Mouse (Mus musculus): Measurements from ENCODE around the gene Nova2.

Gene Nova2

DNA sequence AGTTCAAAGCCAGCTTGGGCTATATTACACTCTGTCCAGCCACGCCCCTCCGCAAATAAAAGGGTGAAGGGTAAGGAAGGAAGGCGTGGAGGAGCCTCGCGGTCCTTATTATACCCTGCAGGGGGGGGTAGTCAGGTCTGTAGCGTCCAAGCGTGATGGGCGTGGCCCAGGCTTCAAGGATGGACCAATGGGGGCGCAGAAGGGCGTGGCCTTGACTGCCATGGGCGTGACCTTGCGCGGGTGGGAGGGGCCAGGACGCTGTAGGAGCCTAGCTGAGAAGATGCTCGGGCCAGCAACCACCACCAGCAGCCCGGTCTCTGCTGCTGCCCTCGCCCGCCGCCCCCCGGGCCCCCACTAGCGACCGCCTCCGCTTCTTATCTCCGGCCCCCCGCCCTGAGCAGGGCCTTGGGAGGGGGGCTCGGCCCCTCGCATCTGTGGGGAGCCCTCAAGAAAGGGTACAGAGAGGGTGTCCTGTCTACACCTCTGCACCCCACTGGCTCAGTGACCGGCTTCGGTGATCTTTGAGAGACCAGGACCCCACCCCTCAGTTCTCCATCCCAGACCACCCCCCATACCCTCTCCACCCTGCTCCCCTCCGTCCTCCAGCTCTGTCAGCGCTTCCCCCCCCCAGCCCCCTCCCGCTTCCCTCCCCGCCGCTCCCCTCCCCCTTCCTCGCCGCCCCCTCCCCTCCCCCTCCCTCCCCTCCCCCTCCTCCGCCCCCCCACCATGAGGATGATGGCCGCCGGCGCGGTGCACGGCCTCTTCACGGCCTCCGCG, at the start of gene Nova2:
TSS of gene Nova2 (plus strand) at position 727 of the 777 bp plus-strand sequence.
- DNase-seq (ENCODE audit: inconsistent ontology term) = peak; percentile 88

DNA sequence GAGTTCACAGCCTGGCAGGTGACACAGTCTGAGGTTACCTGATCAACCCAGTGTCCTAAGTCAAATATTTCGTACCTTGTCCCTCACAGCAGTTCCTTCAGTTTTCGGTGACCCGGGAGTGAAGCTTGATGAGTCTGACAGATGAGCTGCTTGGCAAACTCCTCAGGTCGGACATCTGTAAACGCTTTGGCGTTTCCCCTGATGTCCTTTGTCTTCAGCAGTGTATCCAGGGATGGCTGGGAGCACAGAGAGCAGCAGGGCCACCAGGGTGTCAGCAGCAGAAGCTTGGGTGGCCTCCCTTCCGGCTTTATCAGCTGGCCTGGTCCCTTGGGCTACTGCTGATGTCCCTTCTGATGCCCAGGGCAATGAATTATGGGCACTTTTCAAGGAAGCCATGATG, 47.0 kb upstream of the Nova2 start:
- DNase-seq (ENCODE audit: inconsistent ontology term) = no peak

DNA sequence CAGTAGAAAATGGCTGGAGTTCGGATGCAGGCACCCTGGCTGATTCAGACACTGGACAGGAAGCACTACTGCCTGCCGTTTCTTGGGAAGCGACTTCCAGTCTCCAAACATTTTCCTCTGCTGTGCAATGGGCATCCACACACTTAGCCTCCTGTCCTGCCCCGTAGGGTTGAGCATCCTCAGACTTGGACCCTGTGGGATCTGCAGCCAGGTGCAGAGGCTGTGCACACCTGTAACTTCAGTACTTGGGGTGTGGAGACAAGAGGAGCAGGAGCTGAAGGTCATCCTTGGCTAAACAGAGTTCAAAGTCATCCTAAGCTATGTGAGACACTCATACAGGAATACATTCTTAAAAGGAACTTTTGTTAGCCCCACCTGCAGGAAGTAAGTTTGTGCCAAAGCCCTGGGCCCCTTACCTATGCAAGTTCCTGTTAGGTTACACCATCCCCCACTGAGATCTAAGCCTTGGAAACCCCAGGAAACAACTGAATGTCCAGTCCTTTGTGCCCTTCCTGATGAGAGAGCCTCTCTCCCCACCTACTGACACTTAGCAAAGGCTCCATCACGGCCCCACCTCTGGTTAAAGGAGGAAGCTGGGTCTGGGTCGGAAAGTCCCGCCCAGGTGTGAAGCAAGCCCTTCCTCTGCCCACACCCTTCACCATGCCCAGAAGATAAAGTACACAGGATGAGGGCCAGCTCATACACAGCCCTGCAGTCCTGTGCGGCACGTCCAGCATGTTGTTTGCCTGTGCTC, 41.5 kb upstream of the Nova2 start:
- no peak for DNase-seq (ENCODE audit: inconsistent ontology term)

DNA sequence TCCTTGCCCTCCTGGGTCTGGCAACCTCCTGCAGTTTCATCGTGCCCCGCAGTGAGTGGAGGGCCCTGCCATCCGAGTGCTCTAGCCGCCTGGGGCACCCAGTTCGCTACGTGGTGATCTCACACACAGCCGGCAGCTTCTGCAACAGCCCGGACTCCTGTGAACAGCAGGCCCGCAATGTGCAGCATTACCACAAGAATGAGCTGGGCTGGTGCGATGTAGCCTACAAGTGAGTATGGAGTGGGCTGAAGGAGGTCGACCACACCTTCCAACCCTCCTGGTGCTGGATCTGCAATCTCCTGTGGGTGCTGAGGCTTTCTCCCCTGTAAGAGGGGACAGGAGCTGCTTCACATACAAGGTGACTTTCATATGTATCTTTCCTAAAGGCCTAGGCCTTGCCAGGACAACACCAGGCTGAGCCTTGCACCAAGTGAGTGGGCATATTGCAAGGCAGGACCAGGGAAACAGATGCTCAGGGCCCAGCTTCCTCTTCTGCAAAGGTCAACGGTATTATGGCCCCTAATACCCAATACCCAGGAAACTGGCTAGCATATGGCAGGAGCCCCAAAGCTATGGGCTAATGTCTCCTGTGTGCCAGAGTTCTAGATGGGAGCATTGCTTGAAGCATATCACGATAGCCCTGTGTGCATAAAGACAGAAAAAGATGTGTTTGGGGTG, 40.8 kb upstream of the Nova2 start:
- no peak for DNase-seq (ENCODE audit: inconsistent ontology term)

DNA sequence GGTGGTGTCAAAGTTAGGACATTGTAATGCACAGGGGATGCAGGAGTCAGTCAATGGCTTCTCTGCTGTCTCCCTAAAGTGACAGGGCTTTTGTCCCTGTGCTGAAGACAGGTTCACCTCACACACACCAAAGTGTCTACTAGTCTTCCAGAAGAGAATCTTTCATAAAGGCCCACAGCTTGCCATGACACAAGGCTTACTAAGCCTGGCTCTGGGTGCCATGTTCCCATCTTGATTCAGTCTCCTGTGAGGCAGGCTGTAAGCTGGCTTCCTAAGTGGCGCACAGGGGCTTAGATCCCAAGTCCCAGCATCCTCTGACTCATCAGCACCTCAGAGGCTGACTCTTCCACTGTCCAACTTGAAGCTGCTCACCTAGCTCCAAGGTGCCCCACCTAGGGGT, 38.7 kb upstream of the Nova2 start:
- no peak for DNase-seq (ENCODE audit: inconsistent ontology term)

DNA sequence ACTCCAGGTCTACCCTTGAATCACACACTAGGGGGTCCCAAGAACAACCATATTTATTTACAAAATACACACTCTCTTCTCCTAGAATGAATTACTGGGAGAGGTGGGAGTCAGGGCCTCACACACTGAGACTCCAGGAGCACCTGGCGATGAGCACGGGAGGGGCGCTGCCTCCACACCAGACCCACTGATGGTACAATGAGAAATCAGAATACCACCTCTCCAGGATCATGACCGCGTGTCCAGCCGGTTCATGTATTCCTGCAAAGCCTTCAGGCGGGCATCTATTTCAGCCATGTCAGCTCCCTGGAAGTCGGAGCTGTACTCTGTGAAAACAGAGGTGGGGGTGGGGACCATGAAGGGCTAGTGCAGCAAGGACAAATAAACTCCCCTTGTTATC, 34.8 kb upstream of the Nova2 start:
- DNase-seq (ENCODE audit: inconsistent ontology term) = no peak

DNA sequence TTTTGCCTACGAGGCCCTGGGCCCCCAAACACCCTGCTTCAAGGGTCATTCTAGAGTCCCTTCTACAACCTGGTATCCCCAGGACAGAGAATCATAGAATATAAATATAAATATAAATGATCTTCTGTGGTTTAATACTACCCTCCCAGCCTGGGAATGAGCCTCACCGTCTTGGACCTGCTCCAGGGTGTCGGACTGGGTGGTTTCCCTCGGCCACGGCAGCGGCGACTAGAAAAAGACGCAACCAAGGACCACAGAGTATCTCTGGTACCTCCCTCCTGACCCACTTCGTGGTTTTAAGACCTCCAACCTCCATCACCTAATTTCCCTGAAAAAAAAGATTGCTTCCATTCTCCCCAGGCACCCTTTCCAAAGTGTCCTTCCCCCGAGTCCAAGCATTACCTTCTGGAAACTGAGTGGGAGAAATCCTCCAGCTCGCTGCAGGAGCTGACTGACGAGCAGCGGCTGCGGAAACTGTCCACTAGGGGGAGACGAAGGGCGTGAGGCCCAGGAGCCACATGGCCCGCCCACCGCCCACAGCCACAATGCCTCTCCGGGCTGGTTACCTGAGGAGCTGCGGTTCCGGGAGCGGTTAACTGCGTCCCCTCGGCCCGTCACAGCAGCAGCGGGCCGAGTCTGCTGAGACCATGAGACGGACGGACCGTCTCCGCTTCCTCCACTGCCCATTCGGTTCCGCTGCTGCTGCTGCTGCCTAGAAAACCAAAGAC, 33.7 kb upstream of the Nova2 start:
- DNase-seq (ENCODE audit: inconsistent ontology term) = peak; percentile 81

DNA sequence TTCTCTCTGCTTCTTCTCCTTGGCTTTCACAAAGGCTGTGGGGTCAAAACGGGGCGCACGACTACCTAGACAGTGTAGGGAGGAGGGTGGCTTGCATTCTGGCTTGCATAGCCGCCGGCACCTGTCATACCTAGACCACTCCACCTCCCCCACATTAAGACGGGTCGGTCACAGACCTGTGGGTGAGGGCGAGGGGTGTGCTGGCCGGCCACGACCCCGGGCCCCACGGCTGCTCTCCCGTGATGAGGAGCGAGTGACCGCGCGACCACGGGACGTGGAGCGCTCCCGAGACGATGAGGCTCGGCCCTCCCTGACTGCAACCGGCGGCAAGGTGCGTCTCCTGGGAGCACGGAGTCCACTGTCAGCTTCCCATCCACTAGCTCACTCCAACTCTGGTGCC, 32.7 kb upstream of the Nova2 start:
- DNase-seq (ENCODE audit: inconsistent ontology term) = no peak

DNA sequence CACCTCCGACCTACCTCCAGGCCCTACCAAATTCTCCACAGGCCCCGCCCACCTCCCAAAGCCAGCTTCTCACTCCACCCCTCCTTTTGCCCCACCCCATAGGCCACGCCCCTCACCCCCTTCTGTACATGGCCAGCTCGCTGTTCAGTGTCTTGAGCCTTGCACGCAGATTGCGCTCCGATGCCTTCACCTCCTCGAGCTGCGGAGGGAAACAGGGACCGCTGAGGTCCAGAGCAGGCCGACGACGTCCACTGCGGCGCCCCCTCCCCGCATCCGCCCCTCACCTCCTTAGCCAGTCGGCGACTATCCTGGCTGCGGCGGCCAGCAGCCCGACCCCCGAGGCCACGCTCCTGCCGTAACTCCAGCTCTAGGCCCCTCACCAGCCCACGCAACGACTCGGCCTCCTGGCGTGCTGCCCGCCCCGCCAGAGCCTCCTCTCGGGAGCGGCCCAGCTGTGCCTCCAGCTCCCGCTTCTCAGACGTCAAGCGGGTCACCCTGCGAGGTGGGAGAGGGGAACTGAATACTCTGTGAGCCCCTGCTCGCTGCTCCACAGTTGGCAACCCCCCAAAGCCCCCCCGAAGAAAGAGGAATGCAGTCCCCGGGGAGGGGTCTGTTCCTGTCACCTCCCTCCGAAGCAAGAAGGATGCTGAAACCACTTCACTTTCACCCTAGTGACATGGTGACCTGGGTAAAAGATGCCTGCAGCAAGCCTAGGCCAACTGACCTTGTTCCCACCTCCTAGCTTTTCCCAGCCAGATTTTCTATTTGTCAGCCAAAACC, 31.8 kb upstream of the Nova2 start:
- peak; percentile 63 for DNase-seq (ENCODE audit: inconsistent ontology term)

DNA sequence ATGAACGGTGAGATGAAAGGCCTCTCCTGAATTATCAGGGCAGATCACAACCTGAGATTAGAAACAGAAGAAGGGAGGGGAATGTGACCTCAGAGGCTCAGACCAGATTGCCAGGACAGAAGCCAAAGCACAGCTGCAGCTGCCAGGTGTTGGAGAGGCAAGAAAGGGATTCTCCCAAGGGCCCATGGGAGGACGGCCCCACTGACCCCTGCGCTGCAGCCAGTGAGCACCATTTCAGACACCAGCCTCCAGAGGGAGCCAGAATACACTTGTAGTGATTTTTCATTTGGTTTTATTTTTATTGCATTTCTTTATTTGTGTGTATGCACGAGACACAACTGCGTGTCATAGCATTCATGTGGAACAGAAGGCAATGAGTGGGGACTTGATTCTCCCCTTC, 29.2 kb upstream of the Nova2 start:
- DNase-seq (ENCODE audit: inconsistent ontology term) = peak; percentile 27

DNA sequence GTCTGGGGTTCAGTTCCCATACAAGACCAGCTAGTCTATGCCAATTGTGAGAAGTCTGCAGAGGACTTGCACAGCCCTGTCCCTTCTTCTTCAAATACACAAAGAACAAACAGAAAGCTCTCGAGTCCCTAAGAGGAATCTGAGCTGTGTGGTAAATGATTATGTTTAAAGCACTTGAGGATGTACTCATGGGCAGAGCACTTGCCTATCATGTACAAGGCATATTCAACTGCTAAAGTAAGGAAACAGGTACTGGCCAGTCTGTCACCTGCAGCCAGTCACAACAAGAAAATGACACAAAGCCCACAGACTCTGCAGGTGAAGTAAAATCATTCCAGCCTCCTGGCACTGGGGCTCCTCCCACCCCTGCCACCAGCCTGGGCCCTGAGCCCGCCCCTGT, 25.2 kb upstream of the Nova2 start:
- DNase-seq (ENCODE audit: inconsistent ontology term) = no peak

DNA sequence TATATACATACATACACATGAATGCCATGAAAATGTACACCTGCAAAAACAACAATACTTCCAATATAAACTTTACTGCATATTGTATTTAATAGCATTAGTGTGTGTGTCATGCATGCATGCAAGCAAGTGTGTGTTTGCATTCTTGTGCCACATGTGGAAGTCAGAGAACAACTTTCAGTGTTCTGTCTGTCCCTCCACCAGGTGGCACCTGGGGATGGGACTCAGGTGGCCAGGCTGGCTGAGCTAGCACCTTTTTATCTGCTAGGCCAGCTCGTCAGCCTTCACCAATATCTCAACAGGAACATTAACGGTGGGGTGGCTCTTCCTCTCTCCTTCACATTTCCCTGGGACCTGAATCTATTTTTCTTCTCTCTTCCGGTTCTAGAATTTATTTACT, 23.2 kb upstream of the Nova2 start:
- DNase-seq (ENCODE audit: inconsistent ontology term) = no peak

DNA sequence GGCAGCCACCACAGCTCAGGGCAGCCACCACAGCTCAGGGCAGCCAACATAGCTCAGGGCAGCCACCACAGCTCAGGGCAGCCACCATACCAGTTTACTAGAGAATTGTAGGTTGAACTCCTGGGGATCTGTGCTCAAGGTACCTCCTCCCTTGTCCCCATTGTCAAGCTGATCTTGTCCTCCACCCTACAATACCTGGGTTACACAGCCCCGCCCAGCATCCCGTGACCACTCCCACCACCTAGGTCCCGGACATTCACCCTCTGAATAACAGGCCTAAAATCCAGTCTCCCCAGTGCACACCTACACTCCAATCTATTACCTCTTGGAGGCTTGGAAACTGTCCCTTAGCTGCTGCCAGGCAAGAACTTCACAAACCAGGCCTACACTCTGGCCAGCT, 20.7 kb upstream of the Nova2 start:
- no peak for DNase-seq (ENCODE audit: inconsistent ontology term)

DNA sequence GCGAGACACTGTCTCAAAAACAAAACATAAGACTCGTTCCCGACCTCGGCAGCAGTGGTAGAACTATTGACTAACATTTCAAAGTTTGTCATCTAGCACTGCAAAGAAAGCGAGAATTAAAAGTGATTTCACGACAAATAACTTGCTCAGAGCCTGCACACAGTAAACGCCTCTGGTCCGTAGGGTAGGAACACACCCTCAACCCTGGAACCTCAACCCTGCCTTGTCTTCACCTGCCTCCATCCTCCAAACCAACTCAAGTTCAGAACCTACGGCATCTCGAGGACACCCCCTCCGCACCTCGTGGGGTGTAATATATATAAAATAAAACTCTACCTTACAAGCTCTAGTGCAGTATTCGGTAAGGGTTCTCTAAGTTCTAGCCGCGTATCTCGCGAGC, 15.9 kb upstream of the Nova2 start:
- DNase-seq (ENCODE audit: inconsistent ontology term) = no peak

DNA sequence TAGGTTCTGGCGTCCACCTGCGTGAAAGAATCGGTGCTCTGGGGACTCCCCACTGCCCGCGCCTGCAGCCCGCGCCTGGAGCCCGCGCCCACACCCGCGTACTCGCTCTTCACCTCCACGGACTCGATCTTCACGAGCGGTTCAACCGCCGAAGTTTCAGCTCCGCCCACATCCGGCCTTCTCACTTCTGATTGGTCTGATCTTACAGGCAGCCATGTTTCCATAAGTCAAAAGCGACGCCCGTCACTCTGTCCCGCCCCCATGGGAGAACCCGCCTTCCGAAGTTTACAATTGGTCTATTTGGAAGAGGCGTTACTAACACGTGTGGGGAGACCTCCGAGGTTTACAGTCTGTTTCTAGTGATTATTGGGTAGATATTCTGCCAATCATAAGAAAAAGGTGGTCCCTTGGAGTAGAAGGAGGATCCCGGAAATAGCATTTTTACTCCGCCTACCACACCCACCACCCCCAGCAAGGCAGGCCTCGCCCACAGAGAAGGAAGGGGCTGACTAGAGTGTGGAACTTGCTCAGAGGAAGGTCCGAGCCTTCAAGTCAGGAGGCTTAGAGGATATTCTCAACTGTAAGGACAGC, 15.4 kb upstream of the Nova2 start, which contains the start of gene Ccdc61:
TSS of gene Ccdc61 (minus strand) at position 175 of the 591 bp plus-strand sequence.
- peak; percentile 100 for DNase-seq (ENCODE audit: inconsistent ontology term)

DNA sequence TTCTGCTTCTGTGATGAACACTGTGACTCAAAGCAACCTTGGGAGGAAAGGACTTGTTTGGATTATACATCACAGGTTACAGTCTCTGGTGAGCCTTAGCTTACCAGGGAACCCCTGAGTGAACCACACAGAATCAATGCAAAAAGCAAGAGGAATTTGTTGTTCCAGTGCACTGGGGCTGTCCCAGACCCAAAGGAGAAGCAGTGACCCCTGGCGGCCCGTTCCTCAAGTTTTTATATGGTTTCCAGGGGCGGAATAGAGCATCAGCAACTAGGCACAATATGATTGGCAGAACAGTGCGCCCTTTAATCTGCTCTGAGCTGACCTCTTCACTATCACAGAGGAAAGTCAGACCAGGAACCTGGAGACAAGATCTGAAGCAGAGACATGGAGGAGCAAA, 9.4 kb upstream of the Nova2 start:
- DNase-seq (ENCODE audit: inconsistent ontology term) = no peak

DNA sequence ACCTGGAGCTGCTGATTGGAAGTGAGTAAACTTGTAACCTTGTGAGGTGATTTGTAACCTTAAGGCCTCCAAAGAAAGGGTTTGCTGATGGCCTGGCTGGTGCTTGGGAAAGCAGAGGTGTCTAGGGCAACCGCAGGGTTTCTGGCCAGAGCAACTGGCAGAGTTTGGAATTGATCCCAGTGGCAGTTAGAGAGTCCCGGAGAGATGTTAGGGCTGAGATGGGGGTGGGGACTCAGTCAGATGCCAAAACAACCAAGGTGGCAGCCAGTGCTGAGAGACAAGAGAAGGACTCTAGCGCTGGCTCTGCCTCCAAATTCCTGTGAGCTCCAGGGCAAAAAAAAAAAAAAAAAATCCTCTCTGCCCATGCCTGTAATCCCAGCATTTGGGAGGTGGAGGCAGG, 7.8 kb upstream of the Nova2 start:
- peak; percentile 53 for DNase-seq (ENCODE audit: inconsistent ontology term)

DNA sequence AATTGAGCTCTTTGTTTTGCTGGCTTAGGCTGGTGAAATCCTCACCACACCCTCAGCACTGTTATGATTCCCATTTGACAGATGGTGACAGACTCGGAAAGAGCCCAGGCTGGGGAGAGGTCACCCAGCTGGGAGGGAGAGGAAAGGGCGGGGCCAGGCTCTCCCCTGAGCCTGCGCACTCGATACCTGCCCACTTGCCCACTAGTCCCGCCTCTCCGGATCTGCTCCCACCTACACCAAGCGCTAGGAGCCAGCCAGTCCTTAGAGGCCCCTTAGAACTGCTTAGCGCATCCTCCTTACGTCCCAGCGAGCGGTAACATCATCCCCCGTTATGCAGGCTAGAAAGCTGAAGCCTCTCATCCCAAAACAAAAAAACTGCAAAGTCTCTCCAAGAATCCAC, 4.6 kb upstream of the Nova2 start:
- DNase-seq (ENCODE audit: inconsistent ontology term) = peak; percentile 28

DNA sequence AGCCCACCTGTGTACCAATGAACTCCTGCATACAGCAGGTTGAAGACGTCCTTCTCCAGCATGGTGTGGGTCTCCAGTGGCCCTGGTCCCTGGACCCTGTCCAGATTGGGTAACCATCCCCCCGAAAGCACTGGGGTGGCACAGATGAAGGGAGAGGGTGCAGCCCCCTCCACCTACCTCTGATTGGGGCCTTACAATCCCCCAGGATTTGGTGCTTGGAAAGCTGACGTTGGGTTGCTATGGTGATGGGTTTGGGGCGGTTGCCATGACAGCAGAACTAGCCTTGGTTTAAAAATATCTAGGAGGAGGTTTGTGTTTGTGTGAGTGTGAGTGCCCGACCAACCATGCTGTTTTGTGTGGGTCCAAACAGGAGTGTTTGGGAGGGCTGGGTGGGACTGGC, 2.9 kb upstream of the Nova2 start:
- DNase-seq (ENCODE audit: inconsistent ontology term) = no peak

DNA sequence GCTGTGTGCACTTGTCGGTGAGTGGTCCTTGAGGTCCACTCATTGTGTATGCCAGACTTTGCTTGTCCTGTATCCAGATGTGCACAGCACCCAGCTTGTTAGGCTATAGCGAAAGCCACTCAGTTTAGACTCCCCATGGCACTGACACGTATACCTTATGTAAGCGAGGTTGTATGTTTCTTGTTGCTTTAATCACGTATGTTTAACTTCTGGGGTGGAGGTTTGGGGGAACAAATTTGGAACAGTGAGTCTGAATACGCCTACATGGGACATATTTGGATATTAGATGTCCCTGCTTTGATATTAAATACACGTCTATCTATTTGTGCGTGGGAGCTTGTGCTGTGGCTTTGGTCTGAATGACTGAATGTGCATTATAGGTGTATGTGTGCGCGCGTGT, 2.4 kb upstream of the Nova2 start:
- DNase-seq (ENCODE audit: inconsistent ontology term) = no peak

DNA sequence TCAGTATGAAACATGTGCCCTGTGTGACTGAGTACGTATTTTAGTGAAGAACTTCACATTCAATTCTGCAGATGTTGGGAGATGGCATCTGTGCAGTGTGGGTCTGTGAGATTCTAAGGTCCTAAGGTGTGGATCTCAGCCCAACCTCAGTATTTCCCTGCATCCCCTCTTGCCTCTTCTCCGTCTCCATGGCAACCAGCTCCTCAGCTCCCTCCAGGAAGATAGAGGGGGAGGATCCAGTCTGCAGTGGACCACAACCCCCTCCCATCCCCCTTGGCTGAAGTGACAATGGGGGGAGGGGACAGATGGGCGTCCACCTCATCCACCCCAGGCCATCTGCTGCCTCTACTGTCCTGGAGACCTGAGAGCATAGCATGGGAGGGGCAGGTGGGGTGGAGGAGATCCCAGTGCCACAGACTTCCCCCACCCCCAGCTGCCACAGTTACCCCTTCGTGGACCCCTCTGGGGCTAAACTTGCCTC, 1.9 kb upstream of the Nova2 start:
- DNase-seq (ENCODE audit: inconsistent ontology term) = no peak

Measured in Muller cell, postnatal 12 days (primary cell).